In genomic region chr15:36705990-36706389, GRCm38 (mm10) we compare ENCODE assay signal across 8 mouse cellular contexts.
A peak's percentile ranks its signal among the peaks of the same experiment; 100 is the strongest.
DNase-seq lines count a peak whose midpoint lies in the region; ATAC-seq and TF ChIP-seq lines count a peak whose summit lies in the region.

No protein-coding gene starts in this region.

- TF ChIP-seq POLR2A in brain, embryonic 14.5 days (IDR thresholded peaks at IDR 0.05; ENCODE audit: borderline replicate concordance, extremely low read depth, insufficient read depth, insufficient read length, poor library complexity, severe bottlenecking), result no peak
- no peak for TF ChIP-seq POLR2A in limb, embryonic 14.5 days (IDR thresholded peaks at IDR 0.05; ENCODE audit: borderline replicate concordance, extremely low read depth, insufficient read depth, insufficient read length)

- no peaks in the 10 kb centered on the region for H3K27me3 ChIP-seq in forebrain, embryonic 14.5 days (replicated peaks; ENCODE audit: control insufficient read depth, insufficient read depth, low read length)
- no peaks in the 10 kb centered on the region for H3K27me3 ChIP-seq in forebrain, embryonic 15.5 days
- H3K27me3 ChIP-seq in hindbrain, postnatal 0 days (ENCODE audit: insufficient read depth, low read length), result no peaks in the 10 kb centered on the region
- H3K27me3 ChIP-seq in limb, embryonic 14.5 days (ENCODE audit: control insufficient read depth, insufficient read depth, low read length), result no peaks in the 10 kb centered on the region
- H3K27me3 ChIP-seq in midbrain, postnatal 0 days (ENCODE audit: insufficient read depth, low read length), result no peaks in the 10 kb centered on the region
- H3K27me3 ChIP-seq in stomach, embryonic 14.5 days (ENCODE audit: control insufficient read depth, insufficient read depth, low read length), result no peaks in the 10 kb centered on the region

- no peaks in the 10 kb centered on the region for H3K36me3 ChIP-seq in forebrain, embryonic 14.5 days (ENCODE audit: control insufficient read depth, insufficient read depth, low read length)
- no peaks in the 10 kb centered on the region for H3K36me3 ChIP-seq in forebrain, embryonic 15.5 days
- no peaks in the 10 kb centered on the region for H3K36me3 ChIP-seq in hindbrain, postnatal 0 days (ENCODE audit: insufficient read depth, low read length)
- H3K36me3 ChIP-seq in limb, embryonic 14.5 days (ENCODE audit: control insufficient read depth, insufficient read depth, low read length), result no peaks in the 10 kb centered on the region
- no peaks in the 10 kb centered on the region for H3K36me3 ChIP-seq in midbrain, postnatal 0 days (ENCODE audit: insufficient read depth, low read length)
- H3K36me3 ChIP-seq in stomach, embryonic 14.5 days (ENCODE audit: control insufficient read depth, insufficient read depth, low read length), result no peaks in the 10 kb centered on the region

- TF ChIP-seq CTCF in brain, embryonic 14.5 days (IDR thresholded peaks at IDR 0.05; ENCODE audit: borderline replicate concordance, extremely low read depth, insufficient read depth, insufficient read length), result peak; percentile 79
- peak; percentile 94 for TF ChIP-seq CTCF in hindbrain, postnatal 0 days (IDR thresholded peaks at IDR 0.05; ENCODE audit: low read depth)
- TF ChIP-seq CTCF in midbrain, postnatal 0 days (IDR thresholded peaks at IDR 0.05), result peak; percentile 92

- no peak overlapping the region for H3K9ac ChIP-seq in forebrain, embryonic 14.5 days (ENCODE audit: low read length)
- H3K9ac ChIP-seq in forebrain, embryonic 15.5 days (replicated peaks), result no peak overlapping the region
- H3K9ac ChIP-seq in hindbrain, postnatal 0 days (replicated peaks; ENCODE audit: low read length), result no peak overlapping the region
- H3K9ac ChIP-seq in limb, embryonic 14.5 days (ENCODE audit: low read depth, low read length, severe bottlenecking), result no peak overlapping the region
- no peak overlapping the region for H3K9ac ChIP-seq in midbrain, postnatal 0 days (replicated peaks; ENCODE audit: low read length, poor library complexity, severe bottlenecking)
- H3K9ac ChIP-seq in stomach, embryonic 14.5 days (replicated peaks; ENCODE audit: low read depth, low read length), result no peak overlapping the region

- WGBS in forebrain, embryonic 14.5 days, result 59% methylated on average over 4 of the region's 4 CpGs
- WGBS in forebrain, embryonic 15.5 days, result 61% methylated on average over 4 of the region's 4 CpGs
- 52% methylated on average over 4 of the region's 4 CpGs for WGBS in hindbrain, postnatal 0 days
- 30% methylated on average over 4 of the region's 4 CpGs for WGBS in limb, embryonic 14.5 days
- WGBS in midbrain, postnatal 0 days, result 52% methylated on average over 4 of the region's 4 CpGs
- 41% methylated on average over 4 of the region's 4 CpGs for WGBS in stomach, embryonic 14.5 days

- H3K9me3 ChIP-seq in forebrain, embryonic 14.5 days (replicated peaks; ENCODE audit: control insufficient read depth, low read length), result no peaks in the 10 kb centered on the region
- no peaks in the 10 kb centered on the region for H3K9me3 ChIP-seq in forebrain, embryonic 15.5 days
- no peaks in the 10 kb centered on the region for H3K9me3 ChIP-seq in hindbrain, postnatal 0 days (ENCODE audit: low read length)
- H3K9me3 ChIP-seq in limb, embryonic 14.5 days (ENCODE audit: control insufficient read depth, low read length), result no peaks in the 10 kb centered on the region
- no peaks in the 10 kb centered on the region for H3K9me3 ChIP-seq in midbrain, postnatal 0 days (ENCODE audit: low read length)
- H3K9me3 ChIP-seq in stomach, embryonic 14.5 days (ENCODE audit: control insufficient read depth, low read depth, low read length), result no peaks in the 10 kb centered on the region

- H3K4me2 ChIP-seq in forebrain, embryonic 14.5 days (ENCODE audit: low read length), result no peak overlapping the region
- H3K4me2 ChIP-seq in forebrain, embryonic 15.5 days (replicated peaks), result no peak overlapping the region
- no peak overlapping the region for H3K4me2 ChIP-seq in hindbrain, postnatal 0 days (ENCODE audit: low read depth, low read length)
- no peak overlapping the region for H3K4me2 ChIP-seq in limb, embryonic 14.5 days (replicated peaks; ENCODE audit: low read depth, low read length, severe bottlenecking)
- no peak overlapping the region for H3K4me2 ChIP-seq in midbrain, postnatal 0 days (ENCODE audit: low read depth, low read length, poor library complexity, severe bottlenecking)
- H3K4me2 ChIP-seq in stomach, embryonic 14.5 days (replicated peaks; ENCODE audit: low read depth, low read length), result no peak overlapping the region

- DNase-seq in forebrain, embryonic 14.5 days (ENCODE audit: low spot score), result peak; percentile 49
- peak; percentile 69 for DNase-seq in brain, embryonic 14.5 days (ENCODE audit: low read depth)
- DNase-seq in hindbrain, postnatal 0 days (ENCODE audit: low spot score), result peak; percentile 81
- peak; percentile 72 for DNase-seq in limb, embryonic 14.5 days (ENCODE audit: low spot score)
- DNase-seq in midbrain, postnatal 0 days (ENCODE audit: low spot score), result peak; percentile 80

- H3K4me1 ChIP-seq in forebrain, embryonic 14.5 days (ENCODE audit: control insufficient read depth, insufficient read depth, low read length), result no peaks in the 10 kb centered on the region
- no peaks in the 10 kb centered on the region for H3K4me1 ChIP-seq in forebrain, embryonic 15.5 days
- H3K4me1 ChIP-seq in hindbrain, postnatal 0 days (ENCODE audit: insufficient read depth, low read length), result no peaks in the 10 kb centered on the region
- H3K4me1 ChIP-seq in limb, embryonic 14.5 days (ENCODE audit: control insufficient read depth, insufficient read depth, low read length), result no peaks in the 10 kb centered on the region
- H3K4me1 ChIP-seq in midbrain, postnatal 0 days (ENCODE audit: insufficient read depth, low read length), result no peaks in the 10 kb centered on the region
- H3K4me1 ChIP-seq in stomach, embryonic 14.5 days (ENCODE audit: control insufficient read depth, insufficient read depth, low read length), result no peaks in the 10 kb centered on the region

- no peak; the same call in 1 of the 2 replicates for ATAC-seq in forebrain, embryonic 14.5 days
- ATAC-seq in forebrain, embryonic 15.5 days (replicated peaks), result no peak
- peak; percentile 85 for ATAC-seq in CD4-positive, CD25-positive, alpha-beta regulatory T cell, adult 4 months
- peak; percentile 78 for ATAC-seq in hindbrain, postnatal 0 days
- ATAC-seq in limb, embryonic 14.5 days (ENCODE audit: low FRiP score, low read depth), result peak; percentile 69; the same call in 1 of the 2 replicates
- peak; percentile 50; the same call in 1 of the 2 replicates for ATAC-seq in midbrain, postnatal 0 days (ENCODE audit: low FRiP score)
- ATAC-seq in stomach, embryonic 14.5 days (ENCODE audit: insufficient number of reproducible peaks, insufficient read depth, low FRiP score, low read depth), result peak; percentile 54; the same call in 1 of the 2 replicates

- H3K27ac ChIP-seq in forebrain, embryonic 14.5 days (ENCODE audit: low read depth, low read length), result no peak overlapping the region
- no peak overlapping the region for H3K27ac ChIP-seq in forebrain, embryonic 15.5 days (replicated peaks)
- no peak overlapping the region for H3K27ac ChIP-seq in hindbrain, postnatal 0 days
- no peak overlapping the region for H3K27ac ChIP-seq in limb, embryonic 14.5 days (replicated peaks; ENCODE audit: low read depth, low read length)
- no peak overlapping the region for H3K27ac ChIP-seq in midbrain, postnatal 0 days (ENCODE audit: low read depth, low read length)
- no peak overlapping the region for H3K27ac ChIP-seq in stomach, embryonic 14.5 days (ENCODE audit: low read length)

- no peak overlapping the region for H3K4me3 ChIP-seq in forebrain, embryonic 14.5 days (ENCODE audit: low read depth, low read length)
- no peak overlapping the region for H3K4me3 ChIP-seq in forebrain, embryonic 15.5 days
- H3K4me3 ChIP-seq in hindbrain, postnatal 0 days (ENCODE audit: low read length), result no peak overlapping the region
- H3K4me3 ChIP-seq in limb, embryonic 14.5 days (replicated peaks; ENCODE audit: low read length), result no peak overlapping the region
- H3K4me3 ChIP-seq in midbrain, postnatal 0 days (ENCODE audit: low read depth, low read length), result no peak overlapping the region
- H3K4me3 ChIP-seq in stomach, embryonic 14.5 days (ENCODE audit: low read depth, low read length), result no peak overlapping the region

Comparison
In these comparisons a context has a peak if more than half of its experiments do, and no peak if none do; other contexts are left out.
1. ATAC-seq: peak in CD4-positive, CD25-positive, alpha-beta regulatory T cell, adult 4 months (single experiment), hindbrain, postnatal 0 days (single experiment), limb, embryonic 14.5 days (single experiment), midbrain, postnatal 0 days (single experiment) and stomach, embryonic 14.5 days (single experiment); none in forebrain, embryonic 14.5 days (single experiment) and forebrain, embryonic 15.5 days (single experiment).
2. Peak in every context shown above with its lines, with median percentiles within 50 percentile points of each other: DNase-seq and CTCF ChIP-seq.